9 mouse cellular contexts compared by ENCODE assay signal in the genomic region with DNA sequence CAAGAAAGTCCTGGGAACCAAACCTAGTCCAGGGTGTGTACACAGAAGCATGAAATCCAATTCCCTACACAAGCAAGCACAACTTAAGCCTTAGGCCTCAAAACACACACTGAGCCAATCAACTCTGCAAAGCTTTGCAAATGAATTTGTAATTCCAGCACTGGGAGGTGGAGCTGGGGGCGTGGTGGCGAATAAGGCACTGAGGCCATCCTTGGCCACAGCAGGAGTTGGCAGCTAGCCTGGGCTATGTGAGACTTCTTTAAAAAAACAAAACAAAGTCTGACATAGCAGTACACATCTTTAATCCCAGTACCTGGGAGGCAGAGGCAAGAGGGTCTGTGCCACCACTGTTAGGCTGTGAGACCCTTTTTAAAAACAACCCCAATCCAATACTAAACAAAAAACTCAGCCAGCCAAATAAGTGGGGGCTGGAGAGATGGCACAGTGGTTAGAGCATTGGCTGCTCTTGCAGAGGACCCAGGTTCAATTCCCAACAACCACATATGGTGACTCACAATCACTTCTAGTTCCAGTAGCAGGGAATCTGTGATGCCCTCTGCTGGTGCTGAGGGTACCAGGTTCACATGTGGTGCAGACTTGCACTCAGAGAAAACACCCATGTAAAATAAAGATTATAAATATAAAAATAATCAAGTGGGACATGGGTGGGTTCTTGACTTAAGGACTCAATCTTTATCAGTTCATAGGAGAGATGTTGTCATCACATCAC. TPM values are rescaled to one million over a fixed set of nuclear protein-coding genes. Genes with fewer than 3 reads are reported as not detected.
A peak's percentile ranks its signal among the peaks of the same experiment; 100 is the strongest.
DNase-seq lines count a peak whose midpoint lies in the region; TF ChIP-seq lines count a peak whose summit lies in the region.
"Had no signal": no experiment of that assay in that cellular context is flagged by ENCODE, and none has a peak within 500 bp of the region (broad histone marks: within the 10 kb centered on the region; RNA-seq: fewer than 3 reads in every experiment).

No protein-coding gene starts in this region.

- intact Hi-C loops in gastrocnemius, adult 2 months (cut with DNase I) = no loop called here

- TF ChIP-seq CTCF in gastrocnemius, adult 2 months (IDR thresholded peaks at IDR 0.05) = peak; percentile 28; the same call in 1 of the 2 replicates

- no peak overlapping the region for H3K4me3 ChIP-seq in gastrocnemius, adult 2 months

- H3K27ac ChIP-seq in gastrocnemius, adult 2 months = peak overlapping the region; percentile 38
- H3K27ac ChIP-seq: liver, embryonic 14.5 days had no signal

- peak; percentile 37 to 69 for DNase-seq in cerebellum, postnatal 25 days
- DNase-seq in cerebellum, adult 8-10 months = no peak
- peak; percentile 26 to 38 for DNase-seq in lung, adult 18-20 months
- DNase-seq in lung, postnatal 4 days = no peak
- DNase-seq in gastrocnemius, adult 2 months = peak; percentile 79
- DNase-seq in lung, postnatal 14 days = peak; percentile 15
- no peak for DNase-seq in right cerebral cortex, postnatal 10 days (ENCODE audit: low spot score in 2 of 2)
- no peak for DNase-seq in frontal cortex, postnatal 36 days (ENCODE audit: low spot score in 2 of 2)

RNA-seq across cellular contexts. Expression of a gene that starts 12.3 kb away (rescaled TPM):
- 10 to 100 TPM; 16.4 to 22.3 TPM for total RNA-seq in gastrocnemius, adult 2 months (2021)

RNA-seq across cellular contexts. Expression of a gene that starts 56.9 kb away (rescaled TPM):
- 1 to 10 TPM; 2.0 to 3.7 TPM for total RNA-seq in gastrocnemius, adult 2 months (2021)

Comparison
In these comparisons a context has a peak if more than half of its experiments do, and no peak if none do; other contexts are left out.
1. DNase-seq: peak in cerebellum, postnatal 25 days (2 of 2), lung, adult 18-20 months (2 of 2), gastrocnemius, adult 2 months (single experiment) and lung, postnatal 14 days (single experiment); none in cerebellum, adult 8-10 months (single experiment), lung, postnatal 4 days (0 of 2), right cerebral cortex, postnatal 10 days (0 of 2) and frontal cortex, postnatal 36 days (0 of 2).